Mouse (Mus musculus): Measurements from ENCODE around the gene Trim69.

Gene Trim69

DNA sequence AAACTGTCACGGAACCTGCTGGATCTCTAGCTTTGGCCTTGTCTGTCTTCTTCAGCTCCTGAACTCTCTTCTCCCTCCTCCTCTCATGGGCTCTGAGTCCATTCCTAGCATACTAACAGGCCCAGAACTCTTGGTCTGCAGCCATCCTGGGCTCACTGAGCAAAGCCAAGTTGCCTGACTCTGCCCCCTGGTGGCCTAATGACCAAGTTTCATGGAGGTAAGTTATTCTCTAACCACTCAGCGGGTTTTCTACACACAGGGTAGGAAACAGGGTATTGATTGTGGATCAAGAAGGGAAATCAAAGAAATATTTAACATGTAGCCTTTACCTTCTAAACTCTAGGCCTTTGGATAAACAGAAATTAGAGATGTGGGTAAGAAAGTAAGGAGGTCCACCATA, at the start of gene Trim69:
Trim69 (plus strand) TSS at position 21 of the 400 bp plus-strand sequence.
- DNase-seq (ENCODE audit: low spot score in 2 of 2): peak; percentile 77 to 79

- DNase-seq (ENCODE audit: low spot score in 2 of 2): no peak
Measured at GRCm38 (mm10) chr2:122116888-122117287, 43.6 kb upstream of the Trim69 start.

DNA sequence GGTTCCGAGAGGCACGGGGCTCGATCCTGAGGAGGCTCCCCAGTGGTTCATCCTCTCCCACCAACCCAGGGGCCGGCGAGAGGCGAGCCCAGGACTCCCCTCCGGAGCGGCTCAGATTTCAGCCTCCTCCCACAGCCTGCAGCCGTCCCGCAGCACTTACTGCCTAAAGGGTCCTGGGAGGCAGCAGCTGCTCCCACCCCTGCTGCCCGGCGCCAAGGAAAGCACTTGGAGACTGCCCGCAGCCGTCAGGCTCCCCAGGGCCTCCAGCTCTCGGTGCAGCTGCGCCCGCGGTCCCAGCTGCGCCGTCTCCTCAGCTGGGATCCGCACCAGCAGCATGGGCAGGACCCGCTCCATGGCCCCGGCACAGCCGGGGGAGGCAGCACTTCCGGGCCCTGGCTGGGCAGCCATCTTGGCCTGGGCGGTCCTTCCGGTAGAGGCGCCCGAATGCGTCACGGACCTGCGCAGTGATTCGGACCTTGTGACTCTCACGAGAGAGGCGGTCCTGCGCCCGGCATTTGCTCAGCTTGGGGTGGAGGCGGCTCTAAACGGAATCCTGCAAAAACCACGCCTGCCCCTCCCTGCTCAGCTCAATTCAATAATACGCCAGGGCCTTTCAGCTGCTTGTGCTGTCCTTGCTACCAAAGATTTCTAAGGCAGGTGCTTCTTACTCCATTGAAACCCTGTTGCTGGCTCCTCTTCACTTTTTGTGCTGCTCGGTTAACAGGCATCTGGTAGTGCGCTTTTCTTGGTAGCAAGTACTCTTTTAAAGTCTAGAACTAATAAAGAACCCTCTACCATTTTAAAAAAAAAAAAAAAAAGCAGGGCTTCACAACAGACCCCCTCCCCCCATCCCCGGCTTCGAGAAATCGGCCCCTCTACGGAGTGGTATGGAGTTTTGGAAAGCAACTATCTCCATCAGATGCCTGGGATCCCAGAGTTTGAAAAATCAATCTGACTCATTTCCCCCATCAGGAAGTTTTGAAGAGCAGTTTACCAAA, 42.2 kb upstream of the Trim69 start, which contains the start of gene Spg11:
Spg11 (minus strand) TSS at position 426 of the 998 bp plus-strand sequence.
- DNase-seq (ENCODE audit: low spot score in 2 of 2): peak; percentile 98

DNA sequence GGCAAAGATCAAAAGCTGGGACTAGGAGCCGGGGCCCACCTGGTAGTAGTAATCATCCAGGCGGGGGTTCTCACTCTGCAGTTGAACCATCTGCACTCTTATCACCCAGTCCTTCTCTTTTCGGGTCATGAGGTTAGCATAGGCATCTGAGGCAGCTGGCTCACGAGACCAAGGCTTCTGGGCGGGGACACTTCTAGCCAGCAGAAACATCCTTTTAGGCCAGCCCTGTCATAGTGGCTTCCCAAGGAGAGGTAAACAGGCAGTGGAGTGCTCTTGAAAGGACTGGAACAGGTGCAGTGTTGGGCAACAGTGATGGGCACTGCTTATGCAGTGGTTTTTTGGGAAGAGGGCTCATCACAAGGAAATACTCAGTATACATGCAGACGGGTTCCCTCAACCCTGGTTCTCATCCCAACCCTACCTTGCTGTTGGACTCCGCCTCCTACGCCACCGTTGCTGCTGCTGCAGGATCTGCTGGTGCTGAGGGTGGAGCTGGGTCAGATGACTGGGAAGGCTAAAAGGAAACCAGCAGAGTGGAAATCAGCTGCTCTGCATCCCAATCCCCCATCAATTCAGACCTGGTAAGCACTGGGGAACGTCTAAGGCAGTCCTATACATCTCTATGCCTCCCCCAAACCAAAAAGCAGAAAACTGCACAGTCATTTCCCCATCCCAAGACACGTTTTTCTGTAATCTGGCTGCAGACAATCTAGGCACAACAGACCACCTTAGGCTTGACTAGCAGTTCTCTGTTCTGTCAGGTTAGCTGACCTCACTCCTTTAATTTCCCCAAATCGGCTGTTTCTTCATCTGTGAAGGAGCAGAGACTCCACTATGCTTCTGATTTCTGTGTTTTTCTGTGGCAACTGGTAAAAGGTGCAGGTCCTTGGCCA, 34.6 kb upstream of the Trim69 start:
- DNase-seq (ENCODE audit: low spot score in 2 of 2): no peak

DNA sequence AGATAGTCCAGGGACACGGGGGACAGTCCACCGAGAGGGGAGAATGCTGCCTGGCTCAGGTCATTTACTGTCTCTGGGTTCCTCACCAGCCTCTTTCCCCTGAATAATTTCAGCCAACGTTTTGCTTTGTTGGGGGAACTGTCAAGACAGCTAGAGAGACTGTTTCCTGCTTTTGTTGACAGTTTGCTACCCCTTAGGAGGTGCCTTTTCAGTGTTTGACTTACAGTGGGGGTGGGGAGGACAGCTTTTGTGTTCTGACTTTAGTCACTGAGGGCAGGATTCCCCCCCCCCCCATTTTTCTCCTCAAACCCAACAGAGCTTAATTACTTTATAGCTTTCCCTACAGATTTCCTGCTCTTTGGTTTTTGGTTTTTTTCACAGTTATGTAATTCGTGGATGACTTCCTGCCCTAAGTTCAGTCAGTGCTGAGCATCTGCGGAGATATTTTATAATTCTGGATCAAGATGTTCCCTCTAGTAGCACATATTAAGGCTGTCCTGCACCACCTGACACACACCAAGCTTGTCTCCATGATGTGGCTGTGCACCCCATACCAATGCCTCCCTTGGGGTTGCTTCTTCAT, 33.6 kb upstream of the Trim69 start:
- no peak for DNase-seq (ENCODE audit: low spot score in 2 of 2)

GRCm38 (mm10) chr2:122127635-122128034, 32.9 kb upstream of the Trim69 start:
- DNase-seq (ENCODE audit: low spot score in 2 of 2): no peak

GRCm38 (mm10) chr2:122132078-122132477, 28.4 kb upstream of the Trim69 start:
- DNase-seq (ENCODE audit: low spot score in 2 of 2): no peak

DNA sequence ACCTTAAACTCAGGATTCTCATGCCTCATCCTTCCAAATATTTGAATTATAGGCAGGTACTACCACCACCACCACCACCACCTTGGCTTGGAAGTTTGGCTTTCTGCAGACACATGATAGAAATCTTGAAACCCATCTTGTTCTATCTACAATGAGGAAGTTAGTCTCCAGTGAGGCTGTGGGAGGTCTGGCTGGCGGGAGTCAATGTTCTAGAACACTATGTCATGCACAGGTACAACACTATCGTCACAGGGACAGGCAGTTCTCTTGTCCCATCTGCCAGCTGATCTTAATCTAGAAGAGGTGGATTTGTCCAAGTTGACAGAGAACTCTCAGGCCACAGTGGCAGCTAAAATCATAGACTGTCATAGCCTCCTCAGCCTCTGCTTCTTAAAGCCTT, 27.9 kb upstream of the Trim69 start:
- DNase-seq (ENCODE audit: low spot score in 2 of 2): no peak

DNA sequence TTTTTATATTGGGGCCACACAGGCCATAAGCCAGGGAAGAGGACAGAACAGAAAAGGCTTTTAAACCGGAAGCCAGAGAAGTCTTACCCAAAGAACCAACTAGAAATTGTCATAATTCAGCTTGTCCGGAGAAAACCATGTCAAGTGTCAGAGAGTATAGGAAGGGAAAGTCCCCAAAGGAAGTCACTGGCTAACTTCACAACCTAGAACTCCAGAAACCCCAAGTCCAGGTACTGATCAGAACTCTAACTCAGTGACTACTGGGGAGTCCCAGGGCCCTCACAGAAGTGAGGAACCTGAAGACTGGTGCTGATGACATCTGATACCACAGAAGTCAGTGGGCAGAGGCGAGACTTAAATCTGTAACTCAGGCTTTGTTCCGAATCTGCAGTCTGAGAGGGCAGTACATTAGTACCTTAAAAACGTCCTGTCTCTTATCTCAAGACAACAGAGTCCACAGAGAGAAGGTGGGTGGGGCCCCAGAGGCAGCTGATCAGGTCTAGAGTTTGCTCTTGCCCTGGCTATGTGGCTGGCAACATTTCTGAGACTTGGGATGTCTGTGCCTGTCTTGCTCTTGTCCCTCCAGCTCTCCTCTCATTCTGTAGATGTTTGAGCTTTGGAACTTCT, 22.5 kb upstream of the Trim69 start:
- DNase-seq (ENCODE audit: low spot score in 2 of 2): no peak

GRCm38 (mm10) chr2:122140815-122141214, 19.7 kb upstream of the Trim69 start:
- no peak for DNase-seq (ENCODE audit: low spot score in 2 of 2)

GRCm38 (mm10) chr2:122141332-122141967, 19.1 kb upstream of the Trim69 start:
- DNase-seq (ENCODE audit: low spot score in 2 of 2): no peak

- no peak for DNase-seq (ENCODE audit: low spot score in 2 of 2)
Measured at GRCm38 (mm10) chr2:122143111-122143510, 17.4 kb upstream of the Trim69 start.

GRCm38 (mm10) chr2:122145756-122146155, 14.7 kb upstream of the Trim69 start:
- no peak for DNase-seq (ENCODE audit: low spot score in 2 of 2)

- no peak for DNase-seq (ENCODE audit: low spot score in 2 of 2)
Measured at GRCm38 (mm10) chr2:122146687-122147086, 13.8 kb upstream of the Trim69 start.

DNA sequence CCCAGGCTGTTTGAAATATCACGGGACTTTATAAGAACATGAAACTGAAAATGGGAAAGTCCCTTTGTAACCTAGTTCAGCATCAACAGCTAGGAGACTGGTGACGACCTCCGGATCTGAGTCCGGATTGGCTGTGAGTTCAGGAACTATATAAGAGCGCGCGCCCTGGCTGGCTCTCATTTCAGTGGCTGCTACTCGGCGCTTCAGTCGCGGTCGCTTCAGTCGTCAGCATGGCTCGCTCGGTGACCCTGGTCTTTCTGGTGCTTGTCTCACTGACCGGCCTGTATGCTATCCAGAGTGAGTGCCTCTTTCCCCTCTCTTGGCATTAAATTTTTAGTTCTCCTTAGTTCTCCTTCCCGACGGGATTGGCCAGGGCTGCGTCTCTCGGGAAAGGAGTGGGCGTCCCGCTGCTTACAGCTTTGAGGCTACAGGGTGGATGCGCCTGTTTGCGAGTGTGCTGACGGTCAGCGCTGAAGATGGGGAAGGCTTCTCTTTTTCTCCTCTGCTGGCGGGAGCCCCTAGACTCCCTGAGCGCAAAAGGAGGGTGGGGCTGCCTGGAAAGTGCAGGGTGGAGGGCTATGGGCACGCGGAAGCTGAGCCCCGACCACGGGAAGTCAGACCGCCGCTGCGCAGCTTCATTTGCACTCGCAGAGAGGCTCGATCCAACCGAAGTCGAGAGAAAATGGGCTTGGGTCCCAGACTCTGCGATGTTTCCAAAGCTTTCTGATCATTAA, 12.8 kb upstream of the Trim69 start, which contains the start of gene B2m:
B2m (plus strand) TSS at position 179 of the 734 bp plus-strand sequence.
- DNase-seq (ENCODE audit: low spot score in 2 of 2): peak; percentile 94 to 98

- DNase-seq (ENCODE audit: low spot score in 2 of 2): peak in 1 of 2 experiments; percentile 44
Measured at GRCm38 (mm10) chr2:122148242-122148917, 12.1 kb upstream of the Trim69 start.

GRCm38 (mm10) chr2:122149316-122149715, 11.2 kb upstream of the Trim69 start:
- DNase-seq (ENCODE audit: low spot score in 2 of 2): no peak

- DNase-seq (ENCODE audit: low spot score in 2 of 2): no peak
Measured at GRCm38 (mm10) chr2:122149716-122150115, 10.8 kb upstream of the Trim69 start.

- no peak for DNase-seq (ENCODE audit: low spot score in 2 of 2)
Measured at GRCm38 (mm10) chr2:122151221-122151620, 9.3 kb upstream of the Trim69 start.
